Mouse (Mus musculus) forebrain, embryonic 10.5 days (tissue): ENCODE measurements around the gene Top2a. TPM values are rescaled to one million over a fixed set of nuclear protein-coding genes. Genes with fewer than 3 reads are reported as not detected.
A peak's percentile ranks its signal among the peaks of the same experiment; 100 is the strongest.

Source experiments
- DNase-seq: peaks from one replicate; pipeline ENCODE4 v3.0.0-alpha.2; 2017; ENCODE audit warnings: low spot score; ENCODE audit errors: extremely low spot score
- H3K27ac ChIP-seq: fragments of 300-500 bp; sonication (generic); 2 replicates; pipeline ENCODE4 v1.5.1; 2016; ENCODE audit warnings: mild to moderate bottlenecking
- H3K27me3 ChIP-seq: fragments of 300-500 bp; sonication (generic); 2 replicates; pipeline ENCODE4 v1.6.1; 2016; ENCODE audit warnings: mild to moderate bottlenecking; ENCODE audit not compliant: poor library complexity, severe bottlenecking
- H3K36me3 ChIP-seq: fragments of 300-500 bp; sonication (generic); replicated peaks from 2 replicates; pipeline ENCODE4 v1.6.1; 2016; ENCODE audit warnings: mild to moderate bottlenecking, moderate library complexity
- H3K4me1 ChIP-seq: fragments of 300-500 bp; sonication (generic); 2 replicates; pipeline ENCODE4 v1.6.1; 2016
- H3K4me3 ChIP-seq: fragments of 300-500 bp; sonication (generic); 2 replicates; pipeline ENCODE4 v1.5.1; 2016; ENCODE audit warnings: mild to moderate bottlenecking, moderate library complexity
- H3K9me3 ChIP-seq: fragments of 300-500 bp; sonication (generic); 2 replicates; pipeline ENCODE4 v1.6.1; 2016; ENCODE audit warnings: mild to moderate bottlenecking, moderate library complexity
- WGBS: fragments of 180-500 bp; shearing (Covaris S2); methylation state at CpG from one replicate; pipeline ENCODE4 v1.1.7; 2016; 5-methylcytosine and 5-hydroxymethylcytosine counted together
- polyA plus RNA-seq: library from polyadenylated mRNA; unstranded; fragments of >200 nt; fragmentation: Nextera tagmentation; extraction: Ambion mirVana; gene quantifications from 2 replicates; pipeline ENCODE4 v1.2.1, GENCODE M21; 2016

Gene Top2a
- polyA plus RNA-seq, 1 experiment from 2014 or later, result 366 TPM

DNA sequence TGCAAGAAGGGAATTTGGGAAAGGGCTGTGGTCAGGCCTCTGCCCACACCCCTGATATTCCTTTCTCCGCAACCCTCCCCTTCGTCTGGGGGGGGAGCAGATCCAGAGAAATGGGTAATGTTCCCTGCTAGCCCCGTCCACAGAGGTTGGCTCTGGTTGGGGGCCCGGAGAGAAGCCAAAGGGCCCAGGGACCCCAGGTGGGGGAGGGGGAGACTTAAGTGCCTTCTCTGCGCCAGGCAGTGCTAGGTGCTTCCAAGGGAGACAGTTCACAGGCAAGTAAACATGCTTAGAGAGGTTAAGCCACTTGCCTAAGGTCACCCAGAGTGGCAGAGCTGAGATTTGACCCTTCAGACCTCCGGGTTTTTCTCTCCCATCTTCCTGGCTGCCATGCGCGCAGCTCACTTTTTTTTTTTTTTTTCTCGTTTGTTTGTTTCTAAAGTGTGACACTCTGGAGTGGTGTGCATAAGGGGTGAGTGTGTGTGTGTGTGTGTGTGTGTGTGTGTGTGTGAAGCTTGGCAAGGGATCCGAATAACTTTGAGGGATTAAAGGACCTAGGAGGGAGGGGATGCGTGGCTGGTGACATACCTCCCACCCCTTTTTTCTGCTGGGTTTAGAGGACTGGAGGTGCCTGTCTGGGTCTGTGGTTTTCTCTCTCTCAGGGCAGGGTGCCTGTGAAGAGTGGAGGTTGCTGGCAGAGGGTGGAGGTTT lies 78.9 kb downstream of the Top2a start:
- 28% methylated on average over 11 of the region's 11 CpGs for WGBS

DNA sequence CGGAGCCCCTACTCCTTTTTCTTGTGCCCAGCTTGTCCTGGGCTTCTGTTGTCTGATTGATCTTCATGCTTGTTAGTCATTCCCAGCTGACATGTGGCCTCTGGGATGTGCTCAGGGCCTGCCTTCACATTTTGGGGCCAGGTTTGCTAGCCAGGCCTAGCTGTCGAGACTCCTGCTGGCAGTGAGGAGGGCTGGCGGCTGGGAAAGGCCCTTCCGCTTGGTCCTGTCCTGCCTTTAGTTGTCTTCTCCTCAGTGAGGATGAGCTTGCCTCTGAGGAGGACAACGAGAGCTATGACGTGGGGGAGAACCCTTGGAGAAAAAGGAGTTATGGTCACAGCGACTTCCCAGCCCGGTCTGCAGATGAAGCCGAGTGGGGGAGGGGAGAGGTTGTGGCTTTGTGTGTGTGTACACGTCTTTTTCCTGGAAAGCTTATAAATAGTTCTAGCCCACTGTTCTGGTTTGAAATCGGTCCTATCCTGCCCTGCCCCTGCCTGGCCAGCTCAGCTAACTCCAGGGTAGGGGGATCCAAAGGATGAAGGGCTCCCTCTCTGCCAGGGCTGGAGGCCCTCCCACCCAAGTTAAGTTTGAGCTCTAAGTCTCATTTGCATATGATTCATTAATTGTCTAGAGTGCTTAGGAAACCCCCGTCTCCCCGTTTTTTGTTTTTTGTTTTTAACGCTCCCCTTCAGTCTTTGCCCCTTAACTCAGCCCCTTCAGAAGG lies 80.1 kb downstream of the Top2a start:
- H3K4me3 ChIP-seq, result peak overlapping the region; percentile 5; the same call in 1 of the 2 replicates
- no peaks in the 10 kb centered on the region for H3K9me3 ChIP-seq
- peaks cover 14% of the 10 kb centered on the region for H3K27me3 ChIP-seq
- H3K36me3 ChIP-seq, result 0 out of 2 replicates have a peak, but pooled peaks cover 3% of the 10 kb centered on the region
- peak overlapping the region; percentile 90 for H3K27ac ChIP-seq
- no peak for DNase-seq
- WGBS, result 35% methylated on average over 14 of the region's 14 CpGs
- H3K4me1 ChIP-seq, result peaks cover 81% of the 10 kb centered on the region

More for the DNA sequence above, 78.9 kb downstream of the Top2a start:
- Histone ChIP-seq H3K9me3 (no peaks in the 10 kb centered on the region), H3K4me1 (peaks cover 80% of the 10 kb centered on the region), H3K27ac (peak overlapping the region; percentile 90), H3K36me3 (peaks cover 5% of the 10 kb centered on the region), H3K27me3 (peaks cover 3% of the 10 kb centered on the region), H3K4me3 (peak overlapping the region; percentile 5; the same call in 1 of the 2 replicates)
- no peak for DNase-seq

Other genes starting within 250 kb of the Top2a start
- 1.5 TPM in 2 replicates for gene Nr1d1, start 248.9 kb downstream of the Top2a start, polyA plus RNA-seq
- gene Msl1, start 228.7 kb downstream of the Top2a start, polyA plus RNA-seq, result 22.9 and 24.1 TPM in 2 replicates
- gene Casc3, start 219.3 kb downstream of the Top2a start, polyA plus RNA-seq, result 45.7 and 49.7 TPM in 2 replicates
- gene Rapgefl1, start 187.4 kb downstream of the Top2a start, polyA plus RNA-seq, result 1.00 and 1.2 TPM in 2 replicates
- 4.5 and 4.7 TPM in 2 replicates for gene Wipf2, start 160.6 kb downstream of the Top2a start, polyA plus RNA-seq
- gene Cdc6, start 116.4 kb downstream of the Top2a start, polyA plus RNA-seq, result 68.7 and 75.8 TPM in 2 replicates
- gene Rara, start 96.4 kb downstream of the Top2a start, polyA plus RNA-seq, result 16.9 and 19.3 TPM in 2 replicates
- 0.20 and 0.24 TPM in 2 replicates for gene Gjd3, start 41.2 kb downstream of the Top2a start, polyA plus RNA-seq
- 364 and 368 TPM in 2 replicates for gene Igfbp4, start 17.1 kb upstream of the Top2a start, polyA plus RNA-seq
- gene Tns4, start 65.1 kb upstream of the Top2a start, polyA plus RNA-seq, result 0.49 and 0.81 TPM in 2 replicates
- gene Ccr7, start 130.9 kb upstream of the Top2a start, polyA plus RNA-seq, result 0.25 and 0.30 TPM in 2 replicates
- gene Smarce1, start 206.8 kb upstream of the Top2a start, polyA plus RNA-seq, result 322 and 372 TPM in 2 replicates
- 0.07 and 0.12 TPM in 2 replicates for gene Krt222, start 219.9 kb upstream of the Top2a start, polyA plus RNA-seq